Mouse (Mus musculus) regulatory T cell (primary cell): ENCODE data around the gene Farp1.

Experiments
- in situ Hi-C: fragments of 300-600 bp; cut with MboI, MseI; formaldehyde crosslinking; loops from one replicate; pipeline ENCODE4 v1.15.1; 2025; ENCODE audit warnings: high pct_unique_total_duplicates

Farp1 gene

GRCm38 (mm10) chr14:121057750-121058149 is 22.8 kb downstream of the Farp1 start:
- in situ Hi-C loops: no loop called here

GRCm38 (mm10) chr14:121058481-121058880 is 23.5 kb downstream of the Farp1 start:
- in situ Hi-C loops: no loop called here

DNA sequence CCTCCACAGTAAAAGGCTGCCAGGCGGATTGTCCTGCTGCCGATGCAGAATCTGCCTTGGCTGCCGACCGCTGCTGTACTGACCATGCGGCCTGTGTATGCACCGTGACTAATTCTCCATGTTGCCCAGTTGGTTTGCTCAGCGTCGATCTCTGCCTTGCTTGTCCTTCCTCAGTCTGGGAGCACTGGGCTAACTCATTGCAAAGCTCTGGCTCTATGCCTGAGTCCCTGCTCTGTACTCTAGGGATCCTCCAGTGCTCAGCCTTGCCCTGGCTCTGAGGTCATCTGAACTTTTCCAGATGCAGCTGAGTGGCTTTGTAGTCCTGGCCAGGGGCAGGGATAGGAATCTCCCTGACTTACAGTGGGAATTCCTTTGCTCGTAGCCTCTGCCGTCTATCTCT is 24.3 kb downstream of the Farp1 start:
- in situ Hi-C loops: no loop called here

GRCm38 (mm10) chr14:121060484-121060883 is 25.5 kb downstream of the Farp1 start:
- in situ Hi-C loops: no loop called here

DNA sequence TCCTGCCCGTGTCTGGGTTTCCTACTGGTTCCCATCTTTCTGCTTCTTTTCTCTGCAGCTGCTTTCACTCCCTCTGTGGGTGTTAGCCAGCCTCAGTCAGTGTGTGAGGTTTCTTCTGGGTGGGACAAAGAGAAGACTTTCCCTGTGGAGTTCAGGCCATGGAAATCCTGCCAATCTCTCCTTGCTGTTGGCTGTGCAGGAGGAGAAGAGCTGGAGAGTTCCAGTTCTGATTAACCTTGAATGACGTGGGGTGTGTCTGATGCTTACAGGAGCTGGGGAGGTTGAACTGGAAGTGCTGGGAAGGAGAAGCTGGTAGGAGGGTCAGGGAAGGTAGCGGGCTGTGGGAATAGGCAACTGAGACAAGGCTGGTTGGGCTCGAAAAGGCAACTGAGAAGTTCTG is 26.7 kb downstream of the Farp1 start:
- in situ Hi-C loops: no loop called here

DNA sequence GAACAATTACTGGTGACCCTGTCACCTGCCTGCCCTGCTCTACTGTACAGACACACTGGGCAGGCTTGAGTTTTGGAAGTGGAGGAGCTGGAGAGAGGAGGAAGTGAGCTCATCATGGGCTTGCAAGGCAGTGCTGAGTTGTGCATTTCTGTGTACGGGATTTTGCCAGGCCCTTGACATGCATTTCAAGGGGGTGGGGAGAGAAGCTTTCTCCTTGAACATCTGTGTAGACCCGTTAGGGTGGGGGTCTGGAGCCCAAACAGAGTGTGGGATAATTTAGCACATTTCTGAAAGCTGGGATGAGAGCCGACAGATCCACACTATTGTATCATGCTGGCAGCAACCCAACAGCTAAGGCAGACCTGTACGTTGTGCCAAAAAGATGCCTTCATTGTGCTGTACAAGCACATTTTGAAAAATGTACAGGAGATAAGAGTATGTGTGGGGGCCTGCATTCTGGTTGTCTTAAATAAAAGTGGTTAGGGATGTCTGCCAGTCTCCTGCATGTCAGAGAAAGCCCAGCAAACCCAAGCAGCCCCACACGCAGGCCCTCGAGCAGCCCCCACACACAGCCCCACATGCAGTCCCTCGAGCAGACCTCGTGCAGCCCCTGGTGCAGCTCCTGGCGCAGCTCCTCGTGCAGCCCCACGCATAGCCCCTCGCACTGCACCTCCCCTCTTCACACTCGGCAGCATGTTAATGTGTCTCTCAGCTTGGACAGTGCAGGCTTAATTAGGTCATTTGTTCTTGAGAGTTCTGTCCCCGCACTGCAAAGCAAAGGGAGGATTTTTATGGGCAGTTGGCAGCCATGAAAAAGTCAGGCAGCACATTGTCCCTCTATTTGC is 27.5 kb downstream of the Farp1 start:
- in situ Hi-C loops: no loop called here

- in situ Hi-C loops: no loop called here
Measured at GRCm38 (mm10) chr14:121064726-121065125, 29.7 kb downstream of the Farp1 start.

DNA sequence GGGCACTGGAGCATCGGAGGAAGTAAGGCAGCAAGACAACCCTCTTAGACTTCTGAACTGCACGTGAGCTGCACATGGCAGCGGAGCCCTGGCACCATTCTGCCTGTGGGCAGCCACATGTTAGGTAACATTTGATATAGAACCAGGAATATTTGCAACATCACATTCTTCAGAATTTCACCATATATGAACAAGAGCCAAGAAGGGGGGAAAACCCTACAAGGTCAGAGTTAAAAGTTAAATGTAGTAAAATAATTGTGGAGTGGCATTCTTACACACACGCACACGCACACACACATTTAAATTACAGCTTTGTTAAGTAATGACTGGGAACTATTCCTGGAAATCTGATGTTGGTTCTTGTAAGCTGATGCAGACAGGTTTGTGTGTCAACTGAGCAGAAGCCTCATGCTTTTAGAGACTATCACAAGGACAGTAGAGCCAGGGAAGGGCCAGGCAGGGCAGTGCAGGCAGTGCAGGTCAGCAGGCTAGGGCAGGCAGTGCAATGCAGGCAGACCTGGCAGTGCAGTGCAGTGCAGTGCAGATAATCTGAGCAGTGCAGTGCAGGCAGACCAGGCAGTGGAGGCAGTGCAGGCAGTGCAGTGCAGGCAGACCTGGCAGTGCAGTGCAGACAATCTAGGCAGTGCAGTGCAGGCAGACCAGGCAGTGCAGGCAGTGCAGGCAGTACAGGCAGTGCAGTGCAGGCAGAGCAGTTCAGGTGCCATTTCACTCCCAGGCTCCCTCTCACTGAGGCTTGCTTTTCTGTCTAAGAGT is 38.3 kb downstream of the Farp1 start:
- in situ Hi-C loops: no loop called here

- in situ Hi-C loops: no loop called here
Measured at GRCm38 (mm10) chr14:121074197-121074734, 39.3 kb downstream of the Farp1 start.

DNA sequence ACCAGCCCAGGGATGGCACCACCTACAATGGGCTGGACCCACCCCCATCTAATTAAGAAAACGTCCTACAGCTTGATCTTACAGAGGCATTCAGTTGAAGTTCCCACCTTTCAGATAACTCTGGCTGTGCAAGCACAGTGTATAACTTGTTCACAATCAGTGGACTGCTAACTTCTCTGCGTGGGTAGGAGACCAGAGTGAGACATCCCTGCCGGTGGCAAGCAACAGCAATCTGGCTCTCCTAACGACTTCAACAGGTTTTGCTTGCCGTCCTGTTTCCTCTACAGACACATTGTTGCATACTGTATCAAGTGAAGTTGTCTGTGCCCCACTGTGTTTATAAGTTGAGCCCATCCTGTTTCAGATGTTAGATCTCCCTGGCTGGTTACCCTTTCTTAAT is 45.7 kb downstream of the Farp1 start:
- in situ Hi-C loops: no loop called here

DNA sequence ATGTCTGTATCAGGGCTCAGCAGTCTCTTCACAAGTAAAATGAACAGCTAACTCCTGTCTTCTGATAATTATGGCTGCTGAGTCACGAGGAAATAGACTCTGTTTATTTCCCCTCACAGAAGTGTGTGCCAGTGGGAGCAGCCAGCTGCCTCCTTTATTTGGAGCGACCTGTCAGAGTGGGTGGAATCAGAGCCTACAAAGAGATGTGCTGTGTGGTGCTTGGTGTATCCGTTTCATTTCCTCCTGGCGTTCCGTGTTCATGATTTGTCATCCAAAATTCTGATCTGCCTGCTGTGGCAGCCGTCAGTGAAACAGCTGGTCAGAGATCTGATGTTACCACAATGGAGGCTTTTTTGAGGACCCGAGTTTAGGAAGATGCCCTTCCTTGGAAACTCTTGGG is 47.3 kb downstream of the Farp1 start:
- in situ Hi-C loops: no loop called here

DNA sequence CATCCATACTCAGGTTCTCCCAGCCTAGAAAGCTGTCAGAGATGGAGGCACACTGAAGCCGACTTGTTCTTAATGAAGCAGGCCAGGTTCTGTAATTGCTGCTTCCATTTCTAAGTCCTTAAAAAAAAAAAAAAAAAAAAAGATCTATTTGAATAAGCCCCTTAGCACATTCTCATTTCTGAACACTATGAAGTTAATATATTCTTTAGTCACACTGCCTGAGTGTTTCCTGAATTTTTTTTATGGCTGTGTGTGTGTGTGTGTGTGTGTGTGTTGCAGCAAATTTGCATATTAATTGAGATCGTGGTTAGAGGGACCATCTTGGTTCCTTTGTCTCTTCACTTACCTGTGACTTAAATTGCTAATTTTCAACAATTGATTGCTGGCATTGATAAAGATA is 47.8 kb downstream of the Farp1 start:
- in situ Hi-C loops: no loop called here

- in situ Hi-C loops: no loop called here
Measured at GRCm38 (mm10) chr14:121083352-121083751, 48.4 kb downstream of the Farp1 start.

GRCm38 (mm10) chr14:121092517-121092916 is 57.5 kb downstream of the Farp1 start:
- in situ Hi-C loops: no loop called here

DNA sequence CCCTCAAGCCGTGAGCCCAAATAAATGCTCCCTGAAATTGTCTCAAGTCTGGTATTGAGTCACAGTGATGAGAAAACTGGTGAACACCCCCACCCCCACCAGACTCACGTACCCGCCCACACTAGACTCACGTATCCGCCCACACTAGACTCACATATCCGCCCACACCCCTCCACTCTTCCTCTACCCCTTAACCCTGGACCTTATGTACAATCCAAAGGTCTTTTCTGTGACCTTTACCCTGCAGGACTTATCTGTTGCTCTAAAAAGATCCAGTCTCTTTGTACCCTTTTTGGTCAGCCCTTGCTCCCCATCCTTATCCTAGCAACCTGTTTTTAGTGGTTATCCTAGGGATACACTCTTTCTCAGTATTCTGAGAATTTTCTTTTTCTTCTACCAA is 58.9 kb downstream of the Farp1 start:
- in situ Hi-C loops: no loop called here

DNA sequence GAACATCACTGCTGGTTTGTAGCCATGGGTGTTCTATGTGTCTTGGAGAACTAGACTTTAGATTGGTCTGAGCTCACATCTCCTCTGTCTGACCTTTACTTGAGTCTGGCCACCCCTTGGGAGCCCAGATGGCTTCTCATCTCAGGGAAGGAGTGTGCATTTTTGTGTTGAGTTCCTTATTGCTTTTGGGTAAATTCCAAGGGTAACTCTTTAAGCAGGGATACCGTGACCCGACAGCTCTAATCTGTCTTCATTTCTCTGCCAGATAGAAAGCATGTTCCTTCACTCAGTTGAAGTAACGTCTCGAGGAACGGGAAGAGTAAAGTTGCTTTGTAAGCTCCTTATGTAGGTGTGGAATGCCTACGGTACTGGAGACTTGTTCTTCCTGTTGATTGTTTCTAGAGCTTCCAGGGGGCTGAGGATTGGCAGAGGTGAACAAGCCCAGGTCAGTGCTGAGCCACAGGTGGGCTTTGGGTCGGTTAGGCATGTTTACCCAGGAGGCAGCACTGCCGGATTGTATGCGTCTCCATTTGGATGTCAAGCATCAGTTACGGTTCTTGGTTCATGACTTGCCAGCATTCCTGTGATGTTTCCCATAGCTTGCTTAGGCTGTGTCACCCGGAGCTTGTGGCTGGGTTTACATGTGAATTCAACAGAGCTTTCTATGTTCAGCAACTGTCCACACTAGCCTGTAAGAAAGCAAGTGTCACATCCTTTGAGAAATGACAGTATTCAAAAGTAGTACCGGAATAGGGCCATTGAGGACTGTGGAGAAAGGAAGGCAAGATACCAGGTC is 62.8 kb downstream of the Farp1 start:
- in situ Hi-C loops: no loop called here

DNA sequence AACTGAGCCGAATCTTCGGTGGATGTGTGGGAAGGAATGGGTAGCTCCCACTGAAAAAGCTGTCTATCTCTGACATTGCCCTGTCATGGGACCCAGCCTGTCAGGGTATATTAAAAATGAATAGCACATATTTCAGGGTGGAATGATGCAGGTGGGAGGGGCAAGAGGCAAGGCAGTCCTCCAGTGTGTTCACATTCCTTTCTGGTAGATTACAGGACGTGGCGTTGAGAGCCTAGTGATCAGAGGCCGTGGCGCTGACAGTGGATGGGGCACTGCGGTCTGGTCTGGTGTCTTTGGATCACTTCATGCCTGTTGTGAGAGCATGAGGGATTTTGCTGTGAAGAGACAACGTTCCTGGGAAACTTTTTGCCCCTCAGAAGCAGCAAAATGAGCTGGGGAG is 64.1 kb downstream of the Farp1 start:
- in situ Hi-C loops: no loop called here

GRCm38 (mm10) chr14:121099876-121100275 is 64.9 kb downstream of the Farp1 start:
- in situ Hi-C loops: loop anchor here (25.0 kb wide), 1 partner anchor 887 kb away; no protein-coding TSS in a partner anchor

DNA sequence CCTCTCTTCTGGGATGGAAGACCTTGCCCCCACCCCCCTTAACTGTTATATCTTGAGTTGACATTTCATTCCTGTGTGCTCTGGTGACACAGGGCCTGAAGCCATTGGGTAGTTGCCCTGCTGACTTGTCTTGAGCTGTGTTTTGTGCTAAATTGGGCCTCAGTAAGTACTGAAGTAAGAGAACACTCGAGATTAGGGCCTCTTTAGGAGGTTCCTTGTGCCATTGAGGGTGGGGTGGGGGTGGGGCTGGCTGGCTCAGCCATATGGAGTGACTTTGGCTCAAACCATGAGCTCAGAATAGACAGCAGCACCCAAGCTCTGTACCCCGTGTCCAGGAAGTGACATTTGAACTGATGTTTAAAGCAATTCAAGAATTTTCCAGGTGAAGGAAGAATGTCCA is 65.8 kb downstream of the Farp1 start:
- in situ Hi-C loops: loop anchor here (25.0 kb wide), 1 partner anchor 886 kb away; no protein-coding TSS in a partner anchor

GRCm38 (mm10) chr14:121101531-121101930 is 66.5 kb downstream of the Farp1 start:
- in situ Hi-C loops: loop anchor here (25.0 kb wide), 1 partner anchor 886 kb away; no protein-coding TSS in a partner anchor

GRCm38 (mm10) chr14:121102599-121102998 is 67.6 kb downstream of the Farp1 start:
- in situ Hi-C loops: loop anchor here (25.0 kb wide), 1 partner anchor 885 kb away; no protein-coding TSS in a partner anchor
